Comparison of ENCODE assay signal across 8 mouse cellular contexts in the genomic region with DNA sequence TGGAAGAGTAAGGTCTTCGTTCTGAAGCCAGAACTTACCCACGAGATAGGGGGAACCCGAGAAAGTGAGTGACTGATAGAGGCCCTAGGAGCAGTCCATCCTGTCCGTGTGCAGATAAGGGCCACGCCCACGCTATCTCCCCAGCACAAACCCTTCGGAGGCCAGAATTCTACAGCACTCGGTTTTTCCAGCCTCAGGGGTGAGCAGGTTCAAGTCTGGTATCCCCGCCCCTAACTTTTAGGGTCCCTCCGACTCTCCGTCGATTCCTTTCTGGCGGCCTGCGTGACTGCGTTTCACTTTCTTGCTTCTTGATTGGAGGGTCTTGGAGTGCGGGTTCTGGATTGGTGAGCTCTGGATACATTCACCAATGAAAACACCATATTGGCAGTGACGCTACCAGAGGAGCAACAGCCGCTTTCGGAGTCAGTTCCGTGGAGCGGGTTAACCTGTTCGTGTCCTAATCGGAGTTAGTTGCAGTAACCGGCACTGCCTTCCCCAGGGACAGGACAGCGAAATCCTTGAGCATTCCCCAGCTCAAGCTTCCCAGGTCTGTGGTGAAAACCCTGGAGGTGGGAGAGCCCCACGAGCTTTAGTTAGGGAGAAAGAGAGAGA. TPM values are rescaled to one million over a fixed set of nuclear protein-coding genes. Genes with fewer than 3 reads are reported as not detected.
DNase-seq lines count a peak whose midpoint lies in the region; ATAC-seq and TF ChIP-seq lines count a peak whose summit lies in the region.

A gene (minus strand): TSS at position 271 of the 612 bp plus-strand sequence.

- TF ChIP-seq POLR2A in brain, embryonic 14.5 days (IDR thresholded peaks at IDR 0.05; ENCODE audit: borderline replicate concordance, extremely low read depth, insufficient read depth, insufficient read length, poor library complexity, severe bottlenecking): no peak

- H3K9me3 ChIP-seq in erythroblast, embryonic 14.5 days (ENCODE audit: control insufficient read depth, low read length): no peaks in the 10 kb centered on the region
- no peaks in the 10 kb centered on the region for H3K9me3 ChIP-seq in heart, embryonic 12.5 days (replicated peaks)
- no peaks in the 10 kb centered on the region for H3K9me3 ChIP-seq in kidney, postnatal 0 days (replicated peaks; ENCODE audit: low read length)
- H3K9me3 ChIP-seq in liver, embryonic 11.5 days (ENCODE audit: control insufficient read depth, low read length): no peaks in the 10 kb centered on the region
- no peaks in the 10 kb centered on the region for H3K9me3 ChIP-seq in stomach, embryonic 14.5 days (ENCODE audit: control insufficient read depth, low read depth, low read length)

- H3K4me3 ChIP-seq in C2C12 (ENCODE audit: insufficient read depth, poor library complexity, severe bottlenecking): peak within 1 kb of the TSS; percentile 55
- H3K4me3 ChIP-seq in erythroblast, embryonic 14.5 days (replicated peaks): peak within 1 kb of the TSS; percentile 85
- peak within 1 kb of the TSS; percentile 72 for H3K4me3 ChIP-seq in heart, embryonic 12.5 days
- H3K4me3 ChIP-seq in kidney, postnatal 0 days (replicated peaks; ENCODE audit: low read depth, low read length): peak within 1 kb of the TSS; percentile 55
- H3K4me3 ChIP-seq in liver, embryonic 11.5 days (ENCODE audit: low read depth, low read length): peak within 1 kb of the TSS; percentile 76
- H3K4me3 ChIP-seq in stomach, embryonic 14.5 days (ENCODE audit: low read depth, low read length): peak within 1 kb of the TSS; percentile 45

- H3ac ChIP-seq in C2C12 (ENCODE audit: control insufficient read depth, insufficient read length, low read depth): peak within 1 kb of the TSS; percentile 80

- no peaks in the 10 kb centered on the region for H3K27me3 ChIP-seq in C2C12 (ENCODE audit: control insufficient read depth, insufficient read depth, insufficient read length)
- no peaks in the 10 kb centered on the region for H3K27me3 ChIP-seq in erythroblast, embryonic 14.5 days (ENCODE audit: control insufficient read depth)
- H3K27me3 ChIP-seq in heart, embryonic 12.5 days (replicated peaks): no peaks in the 10 kb centered on the region
- no peaks in the 10 kb centered on the region for H3K27me3 ChIP-seq in kidney, postnatal 0 days (ENCODE audit: insufficient read depth, low read length)
- no peaks in the 10 kb centered on the region for H3K27me3 ChIP-seq in liver, embryonic 11.5 days (replicated peaks; ENCODE audit: control insufficient read depth, insufficient read depth, low read length)
- H3K27me3 ChIP-seq in stomach, embryonic 14.5 days (ENCODE audit: control insufficient read depth, insufficient read depth, low read length): no peaks in the 10 kb centered on the region

- peaks cover 70% of the 10 kb centered on the region for H3K4me1 ChIP-seq in erythroblast, embryonic 14.5 days (ENCODE audit: control insufficient read depth)
- peaks cover 16% of the 10 kb centered on the region for H3K4me1 ChIP-seq in heart, embryonic 12.5 days (replicated peaks)
- H3K4me1 ChIP-seq in kidney, postnatal 0 days (replicated peaks; ENCODE audit: insufficient read depth, low read length): peaks cover 6% of the 10 kb centered on the region; the same call in 1 of the 2 replicates
- peaks cover 6% of the 10 kb centered on the region for H3K4me1 ChIP-seq in liver, embryonic 11.5 days (replicated peaks; ENCODE audit: control insufficient read depth, insufficient read depth, low read length)
- peaks cover 16% of the 10 kb centered on the region for H3K4me1 ChIP-seq in stomach, embryonic 14.5 days (ENCODE audit: control insufficient read depth, insufficient read depth, low read length)

- TF ChIP-seq CTCF in C2C12 (IDR thresholded peaks at IDR 0.05; ENCODE audit: control insufficient read depth, insufficient read depth, insufficient read length): no peak
- TF ChIP-seq CTCF in brain, embryonic 14.5 days (IDR thresholded peaks at IDR 0.05; ENCODE audit: borderline replicate concordance, extremely low read depth, insufficient read depth, insufficient read length): no peak
- TF ChIP-seq CTCF in kidney, postnatal 0 days (IDR thresholded peaks at IDR 0.05; ENCODE audit: low read depth): no peak

- peak; percentile 95 for ATAC-seq in heart, embryonic 12.5 days (ENCODE audit: insufficient number of reproducible peaks, low FRiP score)
- ATAC-seq in kidney, postnatal 0 days (replicated peaks; ENCODE audit: low FRiP score, low read depth): peak; percentile 98
- ATAC-seq in liver, embryonic 11.5 days (replicated peaks; ENCODE audit: low FRiP score): peak; percentile 96
- ATAC-seq in stomach, embryonic 14.5 days (ENCODE audit: insufficient number of reproducible peaks, insufficient read depth, low FRiP score, low read depth): peak; percentile 99

- peak within 1 kb of the TSS; percentile 85 for H3K9ac ChIP-seq in heart, embryonic 12.5 days
- peak within 1 kb of the TSS; percentile 68 for H3K9ac ChIP-seq in kidney, postnatal 0 days (ENCODE audit: low read depth, low read length)
- peak within 1 kb of the TSS; percentile 94 for H3K9ac ChIP-seq in liver, embryonic 11.5 days (ENCODE audit: low read depth, low read length)
- peak within 1 kb of the TSS; percentile 54 for H3K9ac ChIP-seq in stomach, embryonic 14.5 days (replicated peaks; ENCODE audit: low read depth, low read length)

- H3K79me3 ChIP-seq in C2C12 (ENCODE audit: low read depth): peaks cover 2% of the 10 kb centered on the region

- peaks cover 2% of the 10 kb centered on the region for H3K79me2 ChIP-seq in C2C12 (ENCODE audit: control insufficient read depth, insufficient read depth)

- peak within 1 kb of the TSS; percentile 90 for H3K27ac ChIP-seq in heart, embryonic 12.5 days (ENCODE audit: poor library complexity, severe bottlenecking)
- peak within 1 kb of the TSS; percentile 93 for H3K27ac ChIP-seq in kidney, postnatal 0 days
- peak within 1 kb of the TSS; percentile 99 for H3K27ac ChIP-seq in liver, embryonic 11.5 days (ENCODE audit: low read depth, low read length)
- H3K27ac ChIP-seq in stomach, embryonic 14.5 days (ENCODE audit: low read length): peak within 1 kb of the TSS; percentile 76

- H3K4me2 ChIP-seq in heart, embryonic 12.5 days: peak within 1 kb of the TSS; percentile 82
- peak within 1 kb of the TSS; percentile 74 for H3K4me2 ChIP-seq in kidney, postnatal 0 days (ENCODE audit: low read length)
- H3K4me2 ChIP-seq in liver, embryonic 11.5 days: peak within 1 kb of the TSS; percentile 69
- H3K4me2 ChIP-seq in stomach, embryonic 14.5 days (replicated peaks; ENCODE audit: low read depth, low read length): peak within 1 kb of the TSS; percentile 78

- peak; percentile 99 for DNase-seq in brain, embryonic 14.5 days (ENCODE audit: low read depth)
- DNase-seq in kidney, postnatal 0 days (ENCODE audit: low spot score): peak; percentile 99
- DNase-seq in liver, embryonic 11.5 days (ENCODE audit: low spot score): peak; percentile 89
- DNase-seq in naive thymus-derived CD4-positive, alpha-beta T cell, adult 2 months (ENCODE audit: low read depth): peak; percentile 96

- peaks cover 37% of the 10 kb centered on the region for H3K36me3 ChIP-seq in C2C12 (ENCODE audit: control insufficient read depth, insufficient read depth)
- peaks cover 87% of the 10 kb centered on the region for H3K36me3 ChIP-seq in erythroblast, embryonic 14.5 days (ENCODE audit: control insufficient read depth)
- peaks cover 65% of the 10 kb centered on the region for H3K36me3 ChIP-seq in heart, embryonic 12.5 days
- peaks cover 29% of the 10 kb centered on the region for H3K36me3 ChIP-seq in kidney, postnatal 0 days (ENCODE audit: insufficient read depth, low read length)
- H3K36me3 ChIP-seq in liver, embryonic 11.5 days (ENCODE audit: control insufficient read depth, insufficient read depth, low read length): peaks cover 35% of the 10 kb centered on the region
- H3K36me3 ChIP-seq in stomach, embryonic 14.5 days (ENCODE audit: control insufficient read depth, insufficient read depth, low read length): peaks cover 60% of the 10 kb centered on the region

- WGBS in heart, embryonic 12.5 days: 0% methylated on average over 26 of the region's 26 CpGs
- under 1% methylated on average over 26 of the region's 26 CpGs for WGBS in kidney, postnatal 0 days
- under 1% methylated on average over 26 of the region's 26 CpGs for WGBS in liver, embryonic 11.5 days
- under 1% methylated on average over 26 of the region's 26 CpGs for WGBS in stomach, embryonic 14.5 days

TF ChIP-seq in C2C12, 6 proteins besides CTCF, POLR2A, EP300 and RAD21:
- TF ChIP-seq CEBPB (IDR thresholded peaks at IDR 0.05; ENCODE audit: low read depth) (no peak), MYOD1 (IDR thresholded peaks at IDR 0.05; ENCODE audit: control insufficient read depth, insufficient read length, low read depth) (no peak), MYOG (IDR thresholded peaks at IDR 0.05; ENCODE audit: control insufficient read depth, extremely low read depth, insufficient read length) (no peak), FOSL1 (IDR thresholded peaks at IDR 0.05; ENCODE audit: insufficient read depth, low read length, poor library complexity, severe bottlenecking) (no peak), USF1 (IDR thresholded peaks at IDR 0.05; ENCODE audit: low read depth) (no peak), MAX (IDR thresholded peaks at IDR 0.05) (no peak)
TF ChIP-seq in C2C12: peak in this region for 0.

RNA-seq across cellular contexts. Expression of the gene that starts here (rescaled TPM):
- 9.0 TPM for polyA plus RNA-seq in C2C12 (2012; fragmentation: generic; extraction: Trizol)
- 70.7 and 111 TPM in 2 replicates for polyA plus RNA-seq in brain, embryonic 14.5 days (2012; rRNA removed)
- 89.9 and 167 TPM in 2 replicates for polyA plus RNA-seq in erythroblast, embryonic 14.5 days (2012)
- 51.7 and 55.4 TPM in 2 replicates for polyA plus RNA-seq in heart, embryonic 12.5 days (2016; fragmentation: Nextera tagmentation; extraction: Ambion mirVana)
- polyA plus RNA-seq in kidney, postnatal 0 days (2015; fragmentation: Nextera tagmentation; extraction: Ambion mirVana): 46.4 and 48.2 TPM in 2 replicates
- 131 and 133 TPM in 2 replicates for polyA plus RNA-seq in liver, embryonic 11.5 days (2014; fragmentation: Nextera tagmentation; extraction: Ambion mirVana)
- polyA plus RNA-seq in stomach, embryonic 14.5 days (2014; fragmentation: Nextera tagmentation; extraction: Ambion mirVana): 56.7 and 57.7 TPM in 2 replicates

Comparison
In these comparisons a context has a peak if more than half of its experiments do, and no peak if none do; other contexts are left out.
1. Peak in every context shown above with its lines: DNase-seq, ATAC-seq, H3K4me3 ChIP-seq and H3K27ac ChIP-seq.